Mouse (Mus musculus): ENCODE results near the gene 4933411K16Rik.

Gene 4933411K16Rik

DNA sequence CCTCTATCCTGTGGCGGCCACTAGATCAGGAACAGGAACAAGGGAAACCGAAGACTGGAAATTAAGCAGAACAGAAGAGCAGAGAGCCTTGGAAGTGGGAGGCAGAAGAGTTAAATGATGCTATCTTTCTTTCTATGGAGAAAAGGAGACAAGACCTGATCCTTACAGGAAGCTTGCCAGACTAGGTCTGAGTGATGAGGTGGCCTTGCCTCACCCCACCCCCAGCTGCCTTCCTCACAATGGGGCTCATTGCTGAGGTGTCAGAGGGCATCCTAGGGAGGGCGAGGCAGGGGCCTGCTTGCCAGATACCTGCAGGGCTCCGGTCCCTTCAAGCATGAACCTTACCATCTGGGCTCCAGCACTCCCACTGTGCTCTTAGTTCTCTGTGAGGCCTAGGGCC, at the start of gene 4933411K16Rik:
Gene 4933411K16Rik, plus strand, starts transcription at position 301 of the 400 bp plus-strand sequence.
- DNase-seq: no peak

DNA sequence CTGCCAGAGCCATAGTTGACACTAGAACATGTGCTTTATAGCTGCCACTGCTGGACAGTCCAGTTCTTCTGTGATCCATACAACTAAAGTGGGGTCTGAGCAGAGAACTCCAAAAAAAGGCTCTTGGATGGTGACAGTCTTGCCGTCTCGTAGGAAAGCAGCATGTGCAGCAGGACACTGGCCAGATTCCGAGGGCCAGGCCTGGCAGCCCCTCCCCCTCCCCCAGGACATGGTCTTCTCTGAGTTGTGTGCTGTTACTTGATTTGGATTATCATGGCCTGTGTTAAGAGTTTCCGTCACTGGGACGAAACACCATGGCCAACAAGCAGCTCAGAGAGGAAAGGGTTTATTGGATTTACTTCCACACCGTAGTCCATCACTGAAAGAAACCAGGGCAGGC, 47.8 kb upstream of the 4933411K16Rik start:
- DNase-seq: no peak

DNA sequence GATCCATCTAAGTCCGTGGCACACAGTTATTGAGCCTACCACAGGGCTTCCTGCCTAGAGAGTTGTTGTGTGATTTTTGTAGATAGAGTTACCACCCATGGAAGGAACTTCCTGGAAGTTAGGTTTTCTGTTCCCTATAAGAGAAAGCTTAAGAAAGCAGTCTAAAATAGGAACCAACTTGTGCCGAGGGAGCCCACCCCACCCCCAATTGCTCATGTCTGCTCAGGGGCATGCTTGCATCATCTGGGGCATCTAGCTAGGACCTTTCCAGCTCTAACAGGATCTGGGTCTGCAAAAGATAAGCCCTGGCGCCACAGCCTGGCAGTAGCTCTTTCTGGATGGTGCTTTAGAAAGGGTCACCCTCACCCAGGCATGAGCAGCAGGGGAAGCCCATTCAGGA, 46.4 kb upstream of the 4933411K16Rik start:
- no peak for DNase-seq

DNA sequence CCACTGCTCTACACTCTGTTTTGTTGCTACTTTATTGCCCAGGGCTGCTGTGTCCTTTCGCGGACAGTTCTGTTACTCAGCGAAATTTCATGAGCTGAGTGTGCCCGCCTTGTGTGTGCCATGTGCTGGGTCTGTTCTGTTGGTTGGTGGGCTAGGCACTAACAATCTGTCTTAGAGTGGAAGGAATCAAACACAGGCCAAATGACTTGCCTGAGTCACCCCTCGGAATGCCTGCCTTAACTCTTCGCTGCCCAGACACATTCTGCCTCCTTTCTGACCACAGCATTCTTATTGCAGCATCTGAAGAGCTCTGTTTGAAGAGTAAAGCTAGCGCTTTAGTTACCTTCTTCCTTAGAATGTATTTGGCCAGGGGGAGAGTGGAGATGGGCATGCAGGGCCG, 45.5 kb upstream of the 4933411K16Rik start:
- DNase-seq: no peak

DNA sequence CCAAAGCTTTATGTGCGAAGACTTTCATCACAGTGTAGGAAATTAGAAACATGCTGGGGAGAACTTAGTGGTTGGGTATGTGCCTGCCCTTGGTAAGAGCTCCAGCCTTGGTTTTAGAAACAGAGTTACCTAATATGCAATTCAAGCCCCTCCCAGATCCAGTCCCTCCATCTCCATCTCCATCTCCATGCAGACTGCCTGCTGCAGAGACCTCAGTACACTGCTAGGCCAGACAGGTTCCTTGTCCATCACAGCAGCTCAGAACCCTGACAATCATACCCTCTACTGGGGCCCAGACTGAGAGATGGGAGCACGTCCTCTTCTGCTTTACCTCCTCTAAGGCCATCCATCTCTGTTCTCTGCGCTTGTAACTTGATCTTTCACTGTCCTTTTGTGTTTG, 43.5 kb upstream of the 4933411K16Rik start:
- no peak for DNase-seq

DNA sequence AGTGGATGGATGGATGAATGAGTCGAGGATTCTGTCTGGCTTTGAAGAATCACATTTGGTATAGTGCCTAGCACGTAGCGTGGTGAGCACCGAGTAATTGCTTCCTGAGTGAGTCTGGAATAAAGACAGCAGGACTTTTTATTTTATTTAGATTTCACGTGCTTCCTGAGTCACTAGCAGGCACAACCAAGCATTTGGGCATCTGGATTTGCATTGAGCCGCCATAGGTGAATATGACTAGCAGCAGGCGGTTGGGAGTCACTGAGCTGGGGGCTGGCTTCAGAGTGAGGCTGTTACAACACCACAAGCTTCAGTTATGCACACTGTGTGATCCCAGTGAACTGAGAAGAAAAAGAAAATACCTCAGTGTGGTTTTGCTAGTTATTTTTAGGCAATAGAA, 43.0 kb upstream of the 4933411K16Rik start:
- no peak for DNase-seq

DNA sequence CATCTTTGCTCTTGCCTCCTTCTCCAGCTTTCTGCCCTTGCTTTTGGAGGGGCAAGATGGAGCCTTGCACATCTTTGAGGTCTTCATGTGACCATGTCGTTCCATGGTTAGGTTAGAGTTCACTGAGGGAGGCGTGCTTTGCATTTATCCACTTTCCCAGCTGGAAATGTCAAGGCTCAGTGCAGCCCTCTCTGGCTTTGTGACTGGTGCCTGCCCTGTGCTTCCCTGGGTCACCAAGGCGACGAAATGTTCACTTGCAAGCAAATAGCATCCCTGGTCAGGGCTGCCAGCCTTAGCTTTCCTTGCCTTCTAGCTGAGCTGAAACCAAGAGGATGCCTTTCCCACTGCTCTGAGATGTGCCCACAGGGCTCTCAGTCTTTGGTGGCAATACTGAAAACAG, 41.6 kb upstream of the 4933411K16Rik start:
- no peak for DNase-seq

DNA sequence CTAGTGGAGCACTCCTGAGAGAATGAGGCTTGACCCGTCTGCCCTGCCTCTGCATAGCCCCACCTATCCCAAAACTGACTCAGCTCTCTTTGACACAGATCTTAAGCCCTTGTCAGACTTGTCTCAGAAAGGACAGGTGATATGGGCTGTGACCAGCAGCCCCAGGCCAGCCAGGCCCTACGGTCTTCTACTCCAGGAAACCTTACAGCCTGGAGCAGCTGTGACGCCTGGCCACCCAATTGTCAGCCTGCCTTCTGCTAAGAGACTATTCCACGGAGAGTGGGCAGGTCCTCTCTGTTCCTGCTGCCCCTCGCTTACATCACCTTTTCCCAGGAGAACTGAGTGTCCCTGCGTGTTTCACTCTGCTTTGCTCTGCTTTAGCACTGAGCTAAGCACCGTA, 40.9 kb upstream of the 4933411K16Rik start:
- DNase-seq: no peak

DNA sequence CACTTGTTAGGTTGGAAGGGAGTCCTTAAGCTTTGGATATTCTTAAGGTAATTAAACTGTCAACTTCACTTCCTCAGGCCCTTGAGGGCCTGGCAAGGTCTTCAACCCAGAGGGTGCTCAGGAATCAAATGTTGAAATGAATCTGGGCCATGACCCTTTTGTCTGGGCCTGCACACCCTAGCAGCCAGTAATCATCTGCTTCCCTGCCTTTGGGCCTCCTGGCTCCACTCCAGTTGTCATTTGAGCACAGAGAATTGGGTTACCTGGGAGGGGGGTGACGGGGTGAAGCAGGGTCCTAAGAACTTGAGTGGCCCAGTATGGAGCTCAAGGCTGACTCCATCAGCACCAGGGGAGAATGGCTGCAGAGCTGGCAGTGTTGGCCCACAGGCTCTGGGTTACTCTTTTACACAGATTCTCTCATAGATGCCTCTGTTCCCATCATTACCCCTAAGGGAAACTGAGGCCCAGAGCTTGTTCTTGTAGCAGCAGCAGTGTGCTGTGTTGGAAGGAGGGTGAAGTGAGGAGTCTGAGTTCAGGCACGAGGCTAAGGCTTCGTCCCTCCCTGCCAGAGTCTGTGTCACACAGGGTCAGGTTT, 37.7 kb upstream of the 4933411K16Rik start:
- no peak for DNase-seq

DNA sequence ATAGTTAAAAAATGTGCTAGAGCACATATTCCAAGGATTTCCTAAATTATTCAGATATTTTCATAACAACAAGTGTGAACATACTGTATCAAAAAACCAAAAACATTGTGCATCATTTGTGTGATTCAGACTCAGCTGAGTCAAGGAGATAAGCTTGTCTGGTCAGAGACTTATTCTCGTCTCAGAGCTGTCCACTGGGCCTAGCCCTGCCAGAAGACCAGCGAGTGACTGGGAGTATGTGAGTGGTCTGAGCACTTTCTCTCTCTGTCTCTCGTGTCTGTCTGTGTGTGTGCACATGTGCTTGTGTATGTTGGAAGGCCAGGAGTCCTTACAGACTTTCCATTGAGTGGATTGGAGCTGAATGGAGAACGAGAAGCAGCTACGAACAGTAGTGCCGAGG, 37.0 kb upstream of the 4933411K16Rik start:
- no peak for DNase-seq

DNA sequence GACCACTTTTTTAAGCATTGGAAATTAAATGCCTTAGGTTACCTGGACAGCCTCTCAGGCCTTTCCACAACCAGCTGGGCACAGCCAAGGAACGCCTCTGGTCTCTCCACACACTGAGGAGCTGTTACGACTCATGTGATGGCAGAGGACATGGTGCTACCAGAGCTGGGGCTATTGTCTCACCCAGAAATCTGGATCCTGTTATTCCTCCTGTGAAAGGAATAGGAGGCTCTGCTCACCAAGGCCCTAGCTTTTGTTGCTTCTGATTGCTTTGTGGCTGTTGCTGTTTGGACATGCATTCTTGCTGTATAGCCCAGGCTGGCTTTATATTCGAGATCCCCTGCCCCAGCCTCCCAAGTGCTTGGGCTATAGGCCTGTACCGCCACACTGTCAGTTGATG, 35.8 kb upstream of the 4933411K16Rik start:
- DNase-seq: no peak

DNA sequence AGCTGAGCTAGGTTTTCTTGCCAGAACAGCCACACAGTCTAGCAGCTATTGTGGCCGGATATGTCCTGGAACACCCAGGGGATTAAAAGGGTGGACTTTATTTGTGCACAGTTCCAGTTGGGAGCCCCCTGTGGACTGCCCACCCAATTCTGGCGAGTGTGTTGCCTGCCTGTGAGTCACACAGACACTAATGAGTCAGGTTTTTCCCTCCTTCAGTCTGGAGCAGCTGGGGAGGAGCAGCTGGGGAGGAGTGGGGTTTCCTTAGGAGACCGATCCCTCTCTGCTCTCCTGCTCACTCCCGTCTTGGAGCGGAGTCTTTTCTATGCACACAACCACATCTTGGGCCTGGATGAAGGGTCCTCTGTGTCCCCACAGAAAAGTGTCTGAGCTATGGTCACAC, 35.2 kb upstream of the 4933411K16Rik start:
- no peak for DNase-seq

DNA sequence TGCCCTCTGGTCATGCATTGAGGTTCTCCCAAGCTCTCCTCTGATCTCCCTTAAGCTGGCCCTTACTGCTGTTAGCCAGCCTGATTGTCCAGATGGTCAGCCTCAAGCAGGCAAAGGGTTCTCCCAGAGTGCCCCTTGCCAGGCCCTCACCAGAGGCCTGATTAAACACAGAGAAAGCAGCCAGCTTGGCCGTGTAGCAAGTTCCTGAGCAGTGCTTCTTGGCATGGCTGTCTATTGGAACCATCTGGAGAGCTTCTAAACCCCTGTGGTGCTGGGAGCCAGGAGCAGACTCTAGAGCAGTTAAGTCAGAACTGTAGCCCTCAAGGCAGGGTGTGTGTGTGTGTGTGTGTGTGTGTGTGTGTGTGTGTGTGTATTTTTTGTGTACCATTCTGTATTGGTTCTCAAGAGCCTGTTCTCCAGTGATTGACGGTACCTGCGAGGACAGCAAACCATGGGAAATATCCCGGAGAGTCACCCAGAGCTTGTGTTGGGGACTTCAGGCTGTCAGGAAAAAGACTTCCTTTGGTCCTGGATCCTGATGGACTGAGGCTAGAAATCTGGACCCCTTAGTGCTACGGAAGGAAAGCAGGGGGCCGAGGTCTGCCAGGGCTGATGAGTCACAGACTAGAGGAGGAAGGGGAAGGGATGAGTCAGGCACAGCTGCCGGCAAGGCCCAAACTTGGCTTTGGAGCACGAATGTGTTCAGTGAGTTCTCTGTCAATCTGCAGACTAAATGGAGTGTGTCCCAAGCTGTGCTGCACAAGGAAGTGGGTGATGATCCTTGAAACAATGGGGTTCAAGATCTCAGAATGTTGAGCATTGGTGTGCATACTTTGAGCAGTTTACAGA, 34.4 kb upstream of the 4933411K16Rik start:
- DNase-seq: peak; percentile 90

DNA sequence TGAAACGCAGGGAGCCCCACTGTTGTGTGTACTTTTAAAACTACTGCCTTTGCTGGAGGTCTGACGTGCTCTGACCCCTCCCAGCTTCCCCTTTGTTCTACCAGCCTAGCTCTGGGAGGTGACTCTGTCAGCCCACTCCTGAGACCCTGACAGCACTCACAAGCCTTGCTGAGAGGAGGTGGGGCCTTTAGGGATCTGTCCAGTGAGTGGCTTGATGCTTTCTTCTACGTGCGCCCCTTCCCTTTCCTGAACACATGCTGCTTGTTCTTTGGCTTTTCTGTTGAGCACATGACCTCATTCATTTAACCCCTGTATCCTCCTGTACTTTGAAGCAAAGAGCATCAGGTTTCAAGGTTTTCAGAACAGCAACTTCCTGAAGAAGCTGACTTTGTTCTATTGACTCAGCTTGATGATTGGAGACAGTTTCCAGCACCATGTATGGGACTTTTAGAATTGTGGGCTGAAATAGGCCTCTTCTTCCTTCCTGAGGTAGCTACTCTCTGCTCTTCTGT, 33.0 kb upstream of the 4933411K16Rik start:
- DNase-seq: no peak

DNA sequence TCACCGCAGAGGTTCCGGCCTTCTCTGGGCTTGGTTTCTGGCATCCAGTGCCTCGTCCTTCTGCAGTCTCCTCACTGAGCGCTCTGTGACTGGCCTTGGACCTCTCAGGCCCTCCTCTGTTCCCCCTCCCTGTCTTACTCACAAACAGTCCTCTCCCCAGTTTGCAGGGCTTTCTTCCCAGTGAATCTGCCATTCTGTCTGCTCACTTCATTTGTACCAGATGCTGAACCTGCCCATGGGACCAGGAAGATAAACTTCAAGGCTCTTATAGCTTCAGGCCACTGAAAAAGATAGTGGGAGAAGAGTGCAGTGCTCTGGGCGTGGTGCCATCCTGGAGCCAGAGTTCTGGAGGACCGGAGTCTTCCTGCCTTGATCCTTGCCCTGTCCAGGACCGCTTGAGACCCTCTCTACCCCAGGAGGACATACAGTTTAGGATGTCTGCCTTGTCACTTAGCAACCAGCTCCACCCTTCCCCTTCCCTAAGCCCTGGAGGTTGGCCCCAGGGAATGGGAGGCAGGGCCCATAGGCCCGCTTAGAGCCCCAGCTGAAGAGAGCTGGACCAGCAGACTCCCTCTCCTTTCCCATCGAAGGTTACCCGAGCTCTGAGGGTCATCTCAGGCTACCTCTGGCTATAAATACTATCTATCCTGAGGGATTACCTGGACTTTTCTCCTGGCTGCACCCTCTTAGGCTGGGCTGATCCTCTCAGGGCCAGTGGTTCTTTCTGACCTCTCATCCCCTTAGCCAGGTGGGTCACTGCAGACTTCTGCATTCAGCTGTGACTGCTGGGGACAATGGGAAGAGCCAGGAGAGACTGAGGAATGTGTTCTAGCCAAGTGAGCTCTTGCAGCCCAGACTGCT, 30.1 kb upstream of the 4933411K16Rik start:
- no peak for DNase-seq

DNA sequence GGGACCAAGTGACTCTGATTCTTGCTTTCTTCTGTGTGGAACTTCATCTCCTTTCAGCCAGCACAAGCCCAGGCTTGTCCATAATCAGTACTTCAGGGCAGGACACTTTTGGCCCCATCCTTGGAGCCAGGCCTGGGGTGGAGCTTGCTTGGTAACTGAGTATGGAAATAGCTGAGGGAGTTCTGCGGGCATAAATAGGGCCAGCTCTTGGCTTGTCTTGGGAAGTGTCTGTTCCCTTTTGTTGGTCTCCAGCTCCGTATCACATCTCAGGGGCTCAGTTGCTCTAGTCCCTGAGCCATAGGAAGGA, 29.6 kb upstream of the 4933411K16Rik start:
- no peak for DNase-seq

DNA sequence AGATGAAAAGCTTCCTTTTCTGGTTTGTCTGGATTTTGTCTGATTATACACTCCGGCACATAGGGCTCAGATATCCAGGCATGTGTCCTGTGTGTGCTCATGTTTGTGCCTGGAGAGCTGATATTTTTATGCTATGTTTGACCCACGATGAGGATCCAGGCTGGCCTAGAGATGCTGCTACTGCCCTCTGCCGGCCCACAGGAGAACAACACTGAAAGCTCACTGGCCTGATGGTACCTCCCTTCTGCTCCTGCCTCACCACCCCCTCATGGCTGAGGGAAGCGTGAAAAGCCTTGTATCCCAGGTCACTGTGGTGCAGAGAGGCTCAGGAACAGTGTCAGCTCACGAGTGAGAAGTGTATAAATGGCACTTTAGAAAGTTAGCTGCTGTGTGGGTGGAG, 25.9 kb upstream of the 4933411K16Rik start:
- DNase-seq: peak; percentile 87

DNA sequence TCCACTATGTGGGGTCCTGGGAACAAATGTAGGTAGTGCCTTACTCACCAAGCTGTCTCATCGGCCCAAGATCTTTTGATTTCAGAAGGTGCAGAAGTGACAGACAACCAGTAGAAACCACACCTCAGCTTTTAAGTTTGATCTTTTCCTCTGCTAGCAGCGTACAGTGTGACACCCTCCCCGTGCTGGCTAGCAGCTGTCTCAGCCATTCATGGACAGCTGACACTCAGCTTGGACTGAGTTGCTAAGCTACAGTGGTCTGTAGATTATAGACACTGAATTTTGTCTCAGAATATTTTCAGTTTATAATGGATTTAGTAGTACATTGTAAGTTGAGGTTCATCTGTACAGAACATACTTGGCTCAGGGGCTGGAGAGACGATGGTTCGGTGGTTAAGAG, 20.9 kb upstream of the 4933411K16Rik start:
- no peak for DNase-seq

DNA sequence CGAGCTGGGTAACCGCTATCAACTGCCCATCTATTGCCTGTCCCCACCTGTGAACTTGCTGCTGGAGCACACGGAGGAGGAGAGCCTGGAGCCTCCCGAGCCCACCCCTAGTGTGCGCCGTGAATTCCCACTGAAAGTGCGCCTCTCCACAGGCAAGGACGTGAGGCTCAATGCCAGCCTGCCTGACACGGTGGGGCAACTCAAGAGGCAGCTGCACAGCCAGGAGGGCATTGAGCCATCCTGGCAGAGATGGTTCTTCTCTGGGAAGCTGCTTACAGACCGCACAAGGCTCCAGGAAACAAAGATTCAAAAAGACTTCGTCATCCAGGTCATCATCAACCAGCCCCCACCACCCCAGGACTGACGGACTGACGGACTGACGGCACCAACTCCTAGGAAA, 18.4 kb upstream of the 4933411K16Rik start:
- no peak for DNase-seq

DNA sequence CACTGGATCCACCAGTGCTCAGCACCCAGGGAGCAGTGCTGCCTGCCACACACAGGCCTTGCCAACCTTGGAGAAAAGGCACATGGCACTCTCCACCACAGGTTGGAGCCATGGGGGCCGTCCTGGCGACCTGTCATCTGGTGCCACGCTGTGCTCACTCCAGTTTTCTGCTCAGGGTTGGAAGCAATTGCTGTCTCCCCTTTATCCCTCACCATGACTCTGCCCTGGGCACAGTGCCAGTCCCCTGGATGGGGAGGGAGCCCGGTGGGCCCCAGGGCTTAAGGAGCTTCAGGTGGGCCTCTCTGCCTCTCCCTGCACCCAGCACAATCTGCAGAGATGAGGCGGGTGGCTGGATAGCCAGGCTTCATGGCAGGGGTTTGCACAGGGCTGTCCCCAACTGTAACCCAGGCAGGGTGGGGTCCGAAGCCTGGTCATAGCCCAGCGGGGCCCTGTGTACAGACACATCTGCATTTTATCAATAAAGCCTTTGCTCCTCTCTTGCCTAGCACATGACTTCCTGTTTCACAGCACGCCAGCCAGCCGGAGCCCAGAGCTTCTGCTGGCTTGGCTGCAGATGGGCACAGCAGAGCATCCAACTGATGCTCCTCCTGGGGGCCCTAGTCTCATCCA, 17.8 kb upstream of the 4933411K16Rik start:
- DNase-seq: no peak

DNA sequence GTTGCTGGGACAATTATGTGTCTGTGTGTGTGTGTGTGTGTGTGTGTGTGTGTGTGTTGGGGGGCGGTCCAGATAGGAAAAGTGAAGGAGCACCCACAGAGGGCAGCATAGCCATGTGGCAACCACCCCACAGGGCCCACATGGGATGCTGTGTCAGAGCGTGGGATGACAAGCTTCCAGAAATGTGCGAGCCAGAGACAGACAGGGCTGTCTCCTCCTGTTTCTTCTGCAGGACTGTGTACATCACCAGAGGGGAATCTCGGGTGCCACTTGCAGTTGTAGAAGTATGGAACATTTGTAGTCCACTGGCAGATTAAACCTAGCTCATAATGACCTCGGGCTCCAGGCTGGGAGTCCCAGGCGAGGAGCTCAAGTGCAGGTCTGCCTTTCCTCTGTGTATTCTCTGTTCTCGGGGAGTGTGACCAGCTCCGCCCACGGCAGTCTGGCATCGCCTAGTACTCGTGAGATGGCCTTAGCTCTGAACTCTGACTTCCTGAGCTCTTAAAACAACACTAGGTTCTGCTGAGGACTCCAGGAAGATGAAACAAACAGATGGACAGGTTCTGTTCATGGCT, 17.1 kb upstream of the 4933411K16Rik start:
- DNase-seq: no peak

DNA sequence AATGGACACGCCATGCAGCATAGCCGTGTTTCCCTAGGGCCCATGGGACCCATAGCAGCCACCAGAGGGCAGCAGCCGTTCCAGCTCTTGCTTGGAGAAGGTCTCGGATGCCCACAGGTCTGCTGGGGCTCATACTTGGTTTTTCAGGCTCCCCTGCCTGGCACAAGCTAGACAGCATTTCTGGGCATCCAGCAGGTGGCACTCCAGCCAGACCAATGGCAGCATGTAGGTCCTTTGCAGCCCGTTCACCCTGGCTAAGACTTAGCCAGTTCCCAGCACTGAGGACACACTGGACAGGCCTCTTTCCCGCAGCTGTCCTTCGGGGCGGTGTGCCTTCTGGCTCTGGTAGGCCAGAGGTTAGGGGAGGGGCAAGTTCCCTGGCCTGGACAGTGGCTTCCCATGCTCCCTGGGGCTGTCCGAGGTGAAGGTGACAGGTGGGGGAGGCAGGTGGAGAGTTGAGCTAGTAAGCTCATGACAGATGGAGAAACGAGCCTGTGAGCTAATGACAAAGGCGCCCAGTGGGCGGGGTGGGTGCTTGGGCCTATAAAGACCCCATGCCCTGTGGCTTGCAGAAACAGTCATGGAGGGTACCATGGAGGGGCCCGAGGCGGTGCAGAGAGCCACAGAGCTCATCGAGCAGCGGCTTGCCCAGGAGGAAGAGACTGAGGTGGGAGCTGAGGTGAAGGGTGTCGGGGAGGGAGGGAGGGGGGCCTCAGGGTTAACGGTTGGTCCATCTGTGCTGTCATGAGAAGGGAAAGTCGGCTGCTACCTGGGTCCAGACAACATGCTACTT, 16.4 kb upstream of the 4933411K16Rik start, which contains the start of gene Ankrd2:
Gene Ankrd2, plus strand, starts transcription at position 545 of the 793 bp plus-strand sequence.
- peak; percentile 88 for DNase-seq
